Mouse (Mus musculus) embryonic facial prominence, embryonic 10.5 days (tissue): ENCODE data around the gene Prss16. TPM values are rescaled to one million over a fixed set of nuclear protein-coding genes. Genes with fewer than 3 reads are reported as not detected.
"Not testable (repeated sequence)": the region's sequence is repeated elsewhere in the genome, so short reads cannot be mapped to it uniquely, and the experiment has no call there.

Experiments
- DNase-seq: peaks from one replicate; pipeline ENCODE4 v3.0.0-alpha.2; 2017; ENCODE audit warnings: low spot score
- H3K27ac ChIP-seq: fragments of 300-500 bp; sonication (generic); replicated peaks from 2 replicates; pipeline ENCODE4 v1.5.1; 2016; ENCODE audit warnings: mild to moderate bottlenecking
- H3K27me3 ChIP-seq: fragments of 300-500 bp; sonication (generic); replicated peaks from 2 replicates; pipeline ENCODE4 v1.6.1; 2016; ENCODE audit warnings: low read depth, mild to moderate bottlenecking; ENCODE audit not compliant: poor library complexity, severe bottlenecking
- H3K36me3 ChIP-seq: fragments of 300-500 bp; sonication (generic); replicated peaks from 2 replicates; pipeline ENCODE4 v1.6.1; 2016; ENCODE audit warnings: mild to moderate bottlenecking, moderate library complexity
- H3K4me1 ChIP-seq: fragments of 300-500 bp; sonication (generic); 2 replicates; pipeline ENCODE4 v1.6.1; 2016
- H3K4me3 ChIP-seq: fragments of 300-500 bp; sonication (generic); 2 replicates; pipeline ENCODE4 v1.5.1; 2016; ENCODE audit warnings: mild to moderate bottlenecking, moderate library complexity
- H3K9me3 ChIP-seq: fragments of 300-500 bp; sonication (generic); 2 replicates; pipeline ENCODE4 v1.6.1; 2016; ENCODE audit warnings: mild to moderate bottlenecking
- WGBS: fragments of 180-500 bp; shearing (Covaris S2); methylation state at CpG from one replicate; pipeline ENCODE4 v1.1.7; 2016; 5-methylcytosine and 5-hydroxymethylcytosine counted together
- polyA plus RNA-seq: library from polyadenylated mRNA; unstranded; fragments of >200 nt; fragmentation: Nextera tagmentation; extraction: Ambion mirVana; gene quantifications from 2 replicates; pipeline ENCODE4 v1.2.1, GENCODE M21; 2016

Prss16 gene
- 0.13 and 0.54 TPM in 2 replicates for polyA plus RNA-seq

- 41% methylated on average over 7 of the region's 7 CpGs for WGBS
- Histone ChIP-seq H3K27ac (no peak within 1 kb of the TSS), H3K9me3 (no peaks in the 10 kb centered on the region), H3K36me3 (no peaks in the 10 kb centered on the region), H3K4me3 (no peak within 1 kb of the TSS), H3K27me3 (peaks cover 100% of the 10 kb centered on the region), H3K4me1 (peaks cover 28% of the 10 kb centered on the region)
- DNase-seq: no peak
Observed at GRCm38 (mm10) chr13:22009642-22010041, at the start of gene Prss16. Gene Prss16, minus strand, starts transcription at chr13:22009742.

GRCm38 (mm10) chr13:22053754-22054153 lies 44.2 kb upstream of the Prss16 start:
- peaks cover 12% of the 10 kb centered on the region; the same call in 1 of the 2 replicates for H3K4me1 ChIP-seq
- H3K9me3 ChIP-seq: no peaks in the 10 kb centered on the region
- no peak overlapping the region for H3K4me3 ChIP-seq
- H3K36me3 ChIP-seq: no peaks in the 10 kb centered on the region
- H3K27me3 ChIP-seq: no peaks in the 10 kb centered on the region
- DNase-seq: no peak
- WGBS: 96% methylated on average over 1 of the region's 1 CpGs
- H3K27ac ChIP-seq: no peak overlapping the region

- no peaks in the 10 kb centered on the region for H3K27me3 ChIP-seq
- peaks cover 12% of the 10 kb centered on the region; the same call in 1 of the 2 replicates for H3K4me1 ChIP-seq
- no peak for DNase-seq
- no peaks in the 10 kb centered on the region for H3K9me3 ChIP-seq
- no peaks in the 10 kb centered on the region for H3K36me3 ChIP-seq
- peak overlapping the region; percentile 63 for H3K4me3 ChIP-seq
- peak overlapping the region; percentile 83 for H3K27ac ChIP-seq
- 10% methylated on average over 5 of the region's 5 CpGs for WGBS
Observed at GRCm38 (mm10) chr13:22051523-22051859, 41.9 kb upstream of the Prss16 start.

- Histone ChIP-seq H3K27ac (peak overlapping the region; percentile 83), H3K9me3 (no peaks in the 10 kb centered on the region), H3K4me1 (peaks cover 12% of the 10 kb centered on the region; the same call in 1 of the 2 replicates), H3K27me3 (no peaks in the 10 kb centered on the region), H3K36me3 (no peaks in the 10 kb centered on the region), H3K4me3 (peak overlapping the region; percentile 63)
- under 1% methylated on average over 52 of the region's 52 CpGs for WGBS
- peak; percentile 97 for DNase-seq
Observed at GRCm38 (mm10) chr13:22050591-22051522, 41.3 kb upstream of the Prss16 start.

GRCm38 (mm10) chr13:22049737-22050440 lies 40.3 kb upstream of the Prss16 start:
- 1% methylated on average over 14 of the region's 14 CpGs for WGBS
- H3K4me3 ChIP-seq: peak overlapping the region; percentile 63
- peaks cover 12% of the 10 kb centered on the region; the same call in 1 of the 2 replicates for H3K4me1 ChIP-seq
- no peaks in the 10 kb centered on the region for H3K9me3 ChIP-seq
- peak overlapping the region; percentile 83 for H3K27ac ChIP-seq
- peak; percentile 87 for DNase-seq
- H3K27me3 ChIP-seq: no peaks in the 10 kb centered on the region
- H3K36me3 ChIP-seq: no peaks in the 10 kb centered on the region

GRCm38 (mm10) chr13:22049041-22049440 lies 39.5 kb upstream of the Prss16 start:
- WGBS: 79% methylated on average over 2 of the region's 2 CpGs
- Histone ChIP-seq H3K27ac (0 out of 2 replicates have a peak overlapping the region, but pooled peaks have one; percentile 44), H3K9me3 (no peaks in the 10 kb centered on the region), H3K36me3 (no peaks in the 10 kb centered on the region), H3K4me1 (peaks cover 14% of the 10 kb centered on the region; the same call in 1 of the 2 replicates), H3K4me3 (no peak overlapping the region), H3K27me3 (no peaks in the 10 kb centered on the region)
- no peak for DNase-seq

GRCm38 (mm10) chr13:22045311-22045710 lies 35.8 kb upstream of the Prss16 start:
- Histone ChIP-seq H3K27me3 (no peaks in the 10 kb centered on the region), H3K4me3 (no peak overlapping the region), H3K36me3 (no peaks in the 10 kb centered on the region), H3K4me1 (peaks cover 17% of the 10 kb centered on the region), H3K27ac (no peak overlapping the region), H3K9me3 (no peaks in the 10 kb centered on the region)
- WGBS: 60% methylated on average over 2 of the region's 2 CpGs
- DNase-seq: no peak

GRCm38 (mm10) chr13:22044432-22045155 lies 35.1 kb upstream of the Prss16 start:
- Histone ChIP-seq H3K4me3 (peak overlapping the region; percentile 57), H3K4me1 (peaks cover 19% of the 10 kb centered on the region), H3K9me3 (no peaks in the 10 kb centered on the region), H3K27ac (peak overlapping the region; percentile 80; the same call in 1 of the 2 replicates), H3K36me3 (no peaks in the 10 kb centered on the region), H3K27me3 (no peaks in the 10 kb centered on the region)
- DNase-seq: no peak
- 81% methylated on average over 6 of the region's 6 CpGs for WGBS

- under 1% methylated on average over 14 of the region's 14 CpGs for WGBS
- no peaks in the 10 kb centered on the region for H3K27me3 ChIP-seq
- H3K27ac ChIP-seq: peak overlapping the region; percentile 80
- peak overlapping the region; percentile 57 for H3K4me3 ChIP-seq
- no peaks in the 10 kb centered on the region for H3K9me3 ChIP-seq
- peak; percentile 46 for DNase-seq
- peaks cover 15% of the 10 kb centered on the region for H3K4me1 ChIP-seq
- no peaks in the 10 kb centered on the region for H3K36me3 ChIP-seq
Observed at GRCm38 (mm10) chr13:22043503-22044431, 34.2 kb upstream of the Prss16 start.

- H3K27ac ChIP-seq: peak within 1 kb of the TSS; percentile 94
- H3K9me3 ChIP-seq, H3K36me3 ChIP-seq, H3K27me3 ChIP-seq: not testable (repeated sequence)
- WGBS: under 1% methylated on average over 57 of the region's 80 CpGs
- peak; percentile 87 for DNase-seq
- H3K4me3 ChIP-seq: peak within 1 kb of the TSS; percentile 63
- H3K4me1 ChIP-seq: peaks cover 15% of the 10 kb centered on the region
Observed at GRCm38 (mm10) chr13:22042568-22043502, 33.3 kb upstream of the Prss16 start, which contains the start of the genes Hist1h2ag and Hist1h2bj. Gene Hist1h2ag, minus strand, starts transcription at chr13:22042944. Gene Hist1h2bj, plus strand, starts transcription at chr13:22043214.
